ENCODE assay signal across 16 mouse cellular contexts in the genomic region with DNA sequence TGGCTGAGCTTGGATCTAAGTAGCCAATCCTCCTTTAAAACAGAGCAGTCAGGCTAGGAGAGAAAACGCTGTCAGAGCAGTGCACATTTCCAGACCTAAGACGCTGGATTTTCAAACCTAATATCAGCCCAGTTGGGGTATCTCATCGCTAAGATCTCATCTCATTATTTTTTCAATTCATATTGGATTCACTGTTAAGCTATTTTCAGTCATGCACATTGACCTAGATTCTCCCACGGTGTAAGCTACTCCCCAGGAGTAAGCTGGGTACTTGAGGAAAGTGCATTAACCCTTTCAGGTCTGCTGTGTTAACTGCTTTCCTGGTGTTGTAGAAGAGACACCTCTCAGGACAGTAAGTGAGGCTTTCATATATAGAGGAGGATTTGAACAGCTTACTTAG.
"Had no signal": no experiment of that assay in that cellular context is flagged by ENCODE, and none has a peak within 500 bp of the region (broad histone marks: within the 10 kb centered on the region; RNA-seq: fewer than 3 reads in every experiment).

No protein-coding gene starts in this region.

- H3K4me3 ChIP-seq: neural tube, embryonic 12.5 days; neural tube, embryonic 13.5 days; neural tube, embryonic 15.5 days; stomach, embryonic 15.5 days had no signal

- H3K4me2 ChIP-seq: neural tube, embryonic 12.5 days; neural tube, embryonic 13.5 days; neural tube, embryonic 15.5 days; stomach, embryonic 15.5 days had no signal

- H3K4me1 ChIP-seq: neural tube, embryonic 12.5 days; neural tube, embryonic 13.5 days; neural tube, embryonic 15.5 days; stomach, embryonic 15.5 days had no signal

- H3K27ac ChIP-seq: neural tube, embryonic 12.5 days; neural tube, embryonic 13.5 days; neural tube, embryonic 15.5 days; stomach, embryonic 15.5 days; stomach, postnatal 0 days had no signal

- H3K36me3 ChIP-seq: neural tube, embryonic 12.5 days; neural tube, embryonic 13.5 days; neural tube, embryonic 15.5 days; stomach, embryonic 15.5 days had no signal

- DNase-seq: right cerebral cortex, adult 18-20 months; right cerebral cortex, postnatal 14 days; right cerebral cortex, postnatal 25 days; right cerebral cortex, postnatal 4 days; spleen, adult 18-20 months; thymus, adult 18-20 months; thymus, adult 2 months; thymus, postnatal 14 days; thymus, postnatal 25 days; thymus, postnatal 36 days; thymus, postnatal 4 days had no signal

- H3K9ac ChIP-seq: neural tube, embryonic 12.5 days; neural tube, embryonic 13.5 days; neural tube, embryonic 15.5 days; stomach, embryonic 15.5 days had no signal

- H3K27me3 ChIP-seq: neural tube, embryonic 12.5 days; neural tube, embryonic 13.5 days; neural tube, embryonic 15.5 days; stomach, embryonic 15.5 days had no signal

- H3K9me3 ChIP-seq: neural tube, embryonic 12.5 days; neural tube, embryonic 13.5 days; neural tube, embryonic 15.5 days; stomach, embryonic 15.5 days had no signal
